Mouse (Mus musculus) regulatory T cell (primary cell): Measurements from ENCODE around the gene Fgfr2.

Experiments used
- in situ Hi-C: fragments of 300-600 bp; cut with MboI, MseI; formaldehyde crosslinking; loops from one replicate; pipeline ENCODE4 v1.15.1; 2025; ENCODE audit warnings: high pct_unique_total_duplicates

Gene Fgfr2

DNA sequence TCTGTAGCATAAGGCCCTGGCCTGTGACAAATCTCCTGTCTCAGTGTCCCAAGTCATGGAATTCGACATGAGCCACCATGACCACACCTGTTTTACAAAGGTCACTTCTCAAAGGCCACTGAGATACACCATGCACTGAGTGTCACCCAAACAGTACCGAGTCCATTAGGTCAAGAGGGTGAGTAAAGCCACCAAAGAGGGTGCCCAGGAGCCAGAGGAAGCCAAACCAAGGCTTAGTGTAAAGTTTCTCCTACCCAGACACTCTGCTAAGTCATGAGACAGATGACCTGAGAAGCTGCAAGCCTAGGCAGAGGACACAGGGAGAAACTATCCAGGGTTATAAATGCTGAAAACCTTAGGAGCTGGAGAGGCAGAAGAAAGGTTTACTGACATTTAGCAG lies 361.7 kb downstream of the Fgfr2 start:
- in situ Hi-C loops: loop anchor here (5.0 to 25.0 kb wide), 2 partner anchors 39 to 1199 kb away; partner anchors contain the start of gene Bub3

DNA sequence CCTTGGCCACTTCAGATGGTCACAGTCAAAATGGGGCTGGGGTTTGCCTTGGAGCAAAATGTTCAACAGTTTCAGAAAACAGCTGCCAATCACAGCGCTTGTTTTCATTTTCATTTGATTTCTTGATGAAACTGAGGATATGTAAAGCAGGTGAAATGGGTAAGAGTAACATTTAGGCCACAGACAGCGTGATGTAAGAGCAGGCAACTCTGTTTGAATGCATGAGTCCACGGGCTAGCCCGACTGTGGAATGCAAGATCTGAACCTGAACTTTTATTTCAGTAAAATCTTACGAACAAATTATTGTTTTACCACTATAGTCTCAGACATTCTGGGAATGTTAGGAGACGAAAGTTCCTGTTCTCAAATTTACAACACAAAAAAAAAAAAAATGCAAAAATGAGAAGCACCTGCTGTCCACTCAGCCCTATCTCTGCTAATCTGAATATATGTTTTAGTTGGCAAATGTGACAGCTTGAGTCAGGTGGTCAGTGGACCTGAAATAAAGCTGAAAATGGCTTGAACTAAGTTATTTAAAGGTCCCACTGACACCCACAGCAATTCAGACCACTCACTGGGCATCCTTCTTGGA lies 362.5 kb downstream of the Fgfr2 start:
- in situ Hi-C loops: loop anchor here (5.0 to 25.0 kb wide), 2 partner anchors 38 to 1198 kb away; partner anchors contain the start of gene Bub3

DNA sequence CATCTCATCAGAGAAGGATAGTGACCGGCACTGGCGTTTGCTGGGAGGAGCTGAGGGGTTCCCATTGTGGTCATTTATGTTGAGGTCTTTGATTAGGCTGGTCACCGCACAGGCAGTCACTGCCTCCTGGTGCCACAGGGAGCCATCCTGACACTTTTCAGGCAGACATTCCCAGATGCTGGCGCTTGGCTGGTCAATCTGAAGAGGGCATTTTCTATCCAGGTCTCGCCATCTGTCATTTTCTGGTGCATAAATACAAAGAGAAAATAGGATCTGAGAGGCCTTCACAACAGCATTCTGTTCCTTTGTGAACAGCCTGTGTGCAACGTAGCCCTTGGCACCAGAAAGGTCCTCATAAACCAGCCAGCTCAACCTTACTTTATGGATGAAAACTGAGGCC lies 363.2 kb downstream of the Fgfr2 start:
- in situ Hi-C loops: loop anchor here (5.0 to 25.0 kb wide), 2 partner anchors 38 to 1198 kb away; partner anchors contain the start of gene Bub3

DNA sequence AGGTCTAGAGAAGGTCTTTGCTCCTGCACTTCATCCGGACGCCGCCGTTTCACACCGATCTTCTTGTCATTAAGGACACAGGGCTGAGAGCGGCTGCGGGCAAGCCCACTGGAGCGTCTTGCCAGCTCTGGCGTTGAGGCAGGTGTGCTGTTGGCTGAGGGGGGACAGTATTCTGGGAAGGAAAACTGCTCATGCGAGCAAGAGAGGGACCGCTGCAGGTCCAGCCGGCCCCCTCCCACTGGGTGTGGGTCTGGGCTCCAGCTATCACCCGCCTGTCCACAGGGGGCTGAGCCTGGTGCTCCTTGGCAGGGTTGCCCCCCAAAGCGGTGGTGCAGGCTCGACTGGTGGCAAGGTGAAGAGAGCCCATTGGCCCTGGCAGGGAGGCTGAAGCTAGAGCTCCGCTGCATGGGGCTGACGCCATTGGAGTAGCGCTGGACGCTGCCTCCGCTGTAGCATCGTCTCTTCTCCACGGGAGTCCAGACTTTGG lies 363.7 kb downstream of the Fgfr2 start:
- in situ Hi-C loops: loop anchor here (25.0 kb wide), 1 partner anchor 1197 kb away; the partner anchor contains the start of gene Bub3

DNA sequence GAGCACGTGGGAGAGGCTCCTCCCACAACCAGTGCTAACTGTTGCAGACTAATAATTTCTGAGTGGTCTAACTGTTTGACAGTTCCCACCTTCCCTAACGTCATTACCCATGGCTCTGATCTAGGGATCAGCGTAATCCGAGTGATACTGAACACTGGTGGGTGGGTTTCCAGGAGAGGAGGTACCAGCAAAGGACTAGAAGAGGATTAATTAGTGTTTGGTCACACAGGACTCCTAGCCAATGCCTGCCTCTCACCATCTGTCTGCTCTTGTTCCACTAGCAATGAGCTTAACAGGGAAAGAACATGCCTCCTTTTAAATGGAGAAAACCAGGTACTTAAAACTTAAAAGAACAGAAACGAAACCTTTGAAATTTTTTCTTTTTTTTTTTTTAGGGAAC lies 364.3 kb downstream of the Fgfr2 start:
- in situ Hi-C loops: loop anchor here (25.0 kb wide), 1 partner anchor 1197 kb away; the partner anchor contains the start of gene Bub3

DNA sequence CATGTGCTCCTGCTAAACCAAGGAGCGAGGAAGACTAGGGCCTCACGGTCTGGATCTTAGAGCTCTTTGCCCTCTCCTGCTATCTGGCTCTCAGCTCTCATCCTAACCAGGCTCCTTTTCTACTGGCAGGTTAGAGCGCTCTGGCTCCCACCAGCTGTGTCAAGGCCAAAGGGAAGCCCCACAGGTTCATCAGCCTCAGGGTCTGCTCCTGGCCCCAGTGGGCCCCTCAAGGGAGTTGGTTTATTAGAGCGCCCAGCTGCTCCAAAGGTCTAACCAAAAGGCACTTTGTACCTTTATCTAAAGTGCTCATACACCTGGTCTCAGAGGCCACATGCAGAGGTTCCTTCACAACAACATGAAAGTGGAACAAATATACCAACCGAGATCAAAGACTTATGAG lies 366.8 kb downstream of the Fgfr2 start:
- in situ Hi-C loops: loop anchor here (25.0 kb wide), 1 partner anchor 1194 kb away; the partner anchor contains the start of gene Bub3

DNA sequence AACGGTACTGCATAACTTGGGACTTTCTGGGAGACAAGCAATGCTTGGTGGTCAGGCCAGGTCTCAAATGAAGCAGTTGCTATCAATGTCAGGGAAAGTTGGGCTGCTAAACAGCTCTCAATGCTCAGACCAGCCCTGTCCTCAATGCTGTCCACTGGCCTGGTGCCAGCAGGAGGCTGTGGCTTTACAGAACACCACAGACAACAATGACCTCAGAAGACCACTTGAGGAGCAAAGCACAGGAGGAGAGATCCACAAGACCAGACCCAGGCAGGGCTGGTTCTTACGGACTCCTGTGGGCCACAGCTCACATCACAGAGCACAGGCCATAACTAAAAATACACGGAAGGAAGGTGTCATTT lies 368.8 kb downstream of the Fgfr2 start:
- in situ Hi-C loops: loop anchor here (25.0 kb wide), 1 partner anchor 1192 kb away; the partner anchor contains the start of gene Bub3

DNA sequence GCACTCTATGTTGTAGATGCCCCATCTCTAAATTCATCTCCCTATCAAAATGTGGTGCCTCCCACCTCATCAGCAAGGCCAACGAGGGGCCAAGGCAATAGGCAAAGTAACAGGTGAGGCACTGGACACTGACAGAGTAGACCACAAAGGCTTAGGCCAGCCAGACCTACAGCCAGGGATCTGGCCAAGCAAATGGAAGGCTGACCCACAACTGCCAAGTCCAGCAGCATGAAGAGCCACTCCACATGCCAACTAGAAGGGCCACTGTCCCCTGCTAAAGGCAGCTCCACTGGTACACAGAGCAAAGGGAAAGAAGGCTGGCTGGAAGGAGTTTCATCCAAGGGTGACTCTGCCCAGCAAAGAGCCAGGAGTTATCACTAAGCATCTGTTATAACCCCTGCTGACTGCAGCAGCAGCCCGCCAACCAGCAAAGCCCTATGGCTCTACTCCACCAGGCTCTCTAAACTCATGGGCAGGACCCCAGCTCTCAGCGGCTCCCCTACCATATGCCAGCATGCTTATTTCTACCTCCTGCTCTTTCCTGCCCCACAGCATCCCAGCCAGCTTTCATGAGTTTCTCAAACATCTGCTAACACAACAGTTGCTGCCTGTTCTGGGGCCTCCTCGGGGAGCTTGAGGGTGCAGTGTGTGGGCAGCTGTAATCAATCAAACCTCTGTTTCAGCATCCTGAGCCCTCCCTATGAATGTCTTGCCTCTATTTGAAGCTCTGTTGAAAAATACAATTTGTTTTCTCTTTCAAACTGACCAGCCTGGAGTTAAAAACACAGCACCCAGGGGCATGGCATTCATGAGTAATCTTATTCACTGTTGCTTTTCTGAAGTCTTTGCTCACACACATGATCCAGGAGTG lies 369.4 kb downstream of the Fgfr2 start:
- in situ Hi-C loops: loop anchor here (25.0 kb wide), 1 partner anchor 1191 kb away; the partner anchor contains the start of gene Bub3

DNA sequence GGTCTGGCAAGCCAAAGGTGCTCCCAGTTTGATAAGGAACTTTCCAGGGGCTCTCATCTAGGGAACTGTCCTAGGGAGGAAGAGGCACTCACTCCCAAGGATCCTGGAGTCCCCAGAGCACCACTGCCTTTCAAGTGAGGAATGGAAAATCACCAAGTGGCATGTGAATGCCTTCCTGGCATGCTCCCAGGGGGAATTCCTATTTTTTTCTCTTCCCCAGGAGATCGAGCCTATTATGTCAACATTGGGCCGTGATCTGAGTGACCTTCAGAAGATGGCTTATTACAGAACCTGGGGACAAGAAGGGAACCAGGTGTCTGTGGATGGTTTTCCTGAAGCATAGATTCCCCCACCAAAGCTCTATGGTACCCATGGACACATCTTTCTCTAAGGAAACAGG lies 371.4 kb downstream of the Fgfr2 start:
- in situ Hi-C loops: loop anchor here (25.0 kb wide), 1 partner anchor 1189 kb away; the partner anchor contains the start of gene Bub3

DNA sequence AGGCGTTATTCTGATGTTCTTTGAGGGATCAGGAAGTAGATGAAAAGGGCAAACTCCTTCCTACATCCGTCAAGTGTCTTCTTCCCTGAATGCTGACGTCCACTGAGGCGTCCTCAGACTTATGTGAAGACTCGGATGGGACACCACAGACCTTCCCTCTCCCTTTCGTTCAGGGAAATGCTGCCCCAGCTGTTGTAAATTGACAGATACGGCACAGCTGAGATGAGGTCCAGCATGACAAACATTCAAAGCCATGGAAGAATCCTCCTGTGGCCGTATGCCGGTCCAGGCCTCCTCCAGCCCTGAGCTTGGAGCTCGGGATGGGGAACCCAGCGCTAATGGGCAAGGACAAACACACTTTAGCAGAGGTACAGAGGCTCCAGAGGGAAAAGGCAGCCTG lies 373.6 kb downstream of the Fgfr2 start:
- in situ Hi-C loops: no loop called here

DNA sequence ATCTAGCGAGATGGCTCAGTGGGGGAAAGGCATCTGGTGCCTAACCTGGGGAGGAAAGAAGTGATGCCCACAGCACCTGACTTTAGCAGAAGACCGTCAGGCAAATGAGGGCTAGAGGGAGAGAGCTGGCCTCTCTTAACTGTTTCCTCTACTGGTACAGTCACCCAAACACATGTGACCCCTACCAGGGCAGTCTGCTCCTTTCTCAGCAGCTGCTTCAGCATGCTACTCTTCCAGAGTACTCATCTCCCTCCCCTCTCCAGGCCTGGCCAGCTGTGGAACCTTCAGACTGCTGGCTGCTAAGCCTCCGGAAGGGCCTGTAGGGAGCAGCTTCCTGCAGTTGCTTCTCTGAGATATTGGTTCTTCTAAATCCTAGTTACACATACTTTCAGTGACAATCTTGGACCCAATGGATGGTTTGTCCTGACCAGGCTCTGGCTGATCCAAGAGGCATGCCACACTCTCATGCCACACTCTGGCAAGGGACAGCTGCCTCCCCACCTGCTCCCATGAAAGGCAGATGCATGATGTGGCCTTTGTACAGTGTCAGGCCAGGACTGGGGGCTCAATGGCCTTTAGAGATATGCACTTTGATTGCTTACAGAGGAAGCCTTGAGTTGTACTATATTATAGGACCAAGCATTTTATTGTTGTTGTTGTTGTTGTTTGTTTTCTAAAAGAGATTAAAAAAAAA lies 374.9 kb downstream of the Fgfr2 start:
- in situ Hi-C loops: no loop called here

DNA sequence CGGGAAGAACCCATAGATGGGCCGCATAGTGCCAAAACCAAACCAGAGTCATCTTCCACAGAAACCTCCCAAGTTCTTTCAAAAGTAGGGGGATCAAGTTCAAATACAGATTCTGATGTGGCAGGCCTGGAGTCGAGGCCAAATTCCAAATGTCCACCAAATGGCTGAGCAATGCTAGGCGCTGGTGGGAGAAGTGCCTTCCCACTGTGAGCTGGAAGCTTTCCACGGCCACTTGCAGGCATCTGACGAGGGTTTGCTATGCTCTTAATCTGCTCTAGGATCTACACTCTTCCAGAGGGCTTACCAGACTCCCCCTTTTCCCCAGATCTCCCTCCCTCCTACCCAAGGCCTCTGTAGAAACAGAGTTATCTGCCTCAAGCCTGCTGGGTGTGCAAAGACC lies 376.1 kb downstream of the Fgfr2 start:
- in situ Hi-C loops: no loop called here

DNA sequence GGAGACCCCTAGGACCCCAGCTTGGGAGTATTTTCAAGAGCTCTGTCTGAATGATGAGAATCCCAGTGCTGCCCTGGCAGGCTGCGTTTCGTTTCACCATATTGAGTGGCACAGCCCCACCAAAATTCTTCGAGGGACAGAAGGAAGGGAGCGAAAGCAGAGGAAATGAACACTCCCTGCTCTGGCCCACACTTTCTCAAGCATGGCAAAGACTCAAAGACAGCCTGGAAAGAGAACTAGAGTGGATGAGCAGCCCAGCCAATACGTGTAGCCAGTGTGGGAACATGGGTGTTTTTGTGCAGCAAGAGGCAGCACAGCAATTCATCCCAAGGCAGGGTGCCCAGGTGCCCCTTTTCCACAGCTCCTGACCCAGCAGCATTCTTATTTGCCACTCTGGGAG lies 380.2 kb downstream of the Fgfr2 start:
- in situ Hi-C loops: no loop called here

DNA sequence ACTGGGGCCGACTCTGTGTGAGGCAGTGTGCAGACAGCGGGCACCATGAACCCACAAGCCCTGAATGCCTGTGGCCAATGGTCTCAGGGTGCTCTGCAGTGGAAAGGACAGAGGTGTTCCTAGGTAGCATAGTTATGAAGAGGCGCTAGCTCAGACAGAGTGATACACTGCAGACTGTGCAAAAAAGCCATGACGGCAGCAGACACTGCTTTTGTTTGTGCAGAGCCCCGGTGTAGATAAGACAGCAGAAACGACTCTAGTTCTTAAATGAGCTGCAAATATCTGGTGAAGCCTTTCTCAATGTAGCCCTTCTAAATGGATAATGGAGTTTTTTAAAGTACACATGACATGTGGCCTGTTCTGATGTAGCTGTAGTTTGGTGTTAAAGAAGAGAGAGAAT lies 383.3 kb downstream of the Fgfr2 start:
- in situ Hi-C loops: loop anchor here (5.0 kb wide), 2 partner anchors 77 to 83 kb away; no protein-coding TSS in a partner anchor

DNA sequence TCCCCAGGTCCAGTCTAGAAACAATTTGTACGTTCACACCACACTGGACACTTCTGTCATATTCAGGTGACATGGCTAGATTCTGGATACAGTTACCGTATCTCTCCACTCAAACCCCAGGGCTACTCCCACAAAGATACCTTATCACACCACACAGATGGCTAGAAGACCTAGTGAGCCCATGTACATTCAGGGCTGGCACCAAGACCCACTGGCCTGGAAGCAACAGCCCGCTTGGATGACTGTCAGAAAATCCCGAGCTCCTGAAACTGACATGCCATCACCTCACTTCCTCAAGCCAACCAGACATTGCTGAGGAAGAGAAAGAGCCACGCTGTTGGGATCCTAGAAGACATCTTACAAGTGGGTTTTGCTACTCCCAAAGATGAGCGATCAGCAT lies 384.3 kb downstream of the Fgfr2 start:
- in situ Hi-C loops: loop anchor here (5.0 kb wide), 2 partner anchors 78 to 82 kb away; no protein-coding TSS in a partner anchor

DNA sequence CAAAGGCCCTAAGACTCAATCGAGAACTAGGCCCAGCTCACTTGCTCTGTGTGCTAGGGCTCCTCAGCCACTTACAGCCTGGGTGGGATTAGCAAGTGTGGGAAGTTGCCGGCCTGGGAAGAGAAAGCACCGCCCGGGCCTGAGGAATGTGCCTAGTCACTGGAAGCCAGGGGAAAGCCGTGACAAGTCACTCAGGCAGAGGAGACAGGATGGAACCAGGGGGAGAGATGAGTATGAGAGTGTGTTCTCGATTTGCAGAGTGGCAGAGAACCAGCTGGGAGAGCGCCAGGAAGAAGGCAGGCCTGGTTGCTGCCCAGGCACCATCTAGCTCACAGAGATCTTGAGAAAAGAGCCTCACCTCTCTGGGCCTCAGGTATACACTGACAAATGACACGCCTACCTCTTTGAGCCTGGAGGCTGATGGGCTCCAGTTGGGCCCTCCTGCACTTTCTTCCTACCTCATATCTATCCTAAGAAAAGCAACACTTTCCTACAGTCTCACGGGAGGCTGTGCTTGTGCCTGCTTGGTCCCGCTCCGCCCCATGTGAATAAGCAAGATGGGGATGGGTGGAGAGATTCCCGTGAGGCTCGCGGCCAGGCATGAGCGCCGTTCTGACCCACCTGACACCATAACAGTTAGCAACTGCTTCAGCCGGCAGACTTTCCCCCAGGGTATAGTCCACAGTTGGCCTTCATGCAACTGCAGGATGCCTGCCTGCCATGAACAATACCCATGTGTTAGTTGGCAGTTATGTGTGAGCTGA lies 386.9 kb downstream of the Fgfr2 start:
- in situ Hi-C loops: loop anchor here (5.0 kb wide), 2 partner anchors 79 to 81 kb away; no protein-coding TSS in a partner anchor

DNA sequence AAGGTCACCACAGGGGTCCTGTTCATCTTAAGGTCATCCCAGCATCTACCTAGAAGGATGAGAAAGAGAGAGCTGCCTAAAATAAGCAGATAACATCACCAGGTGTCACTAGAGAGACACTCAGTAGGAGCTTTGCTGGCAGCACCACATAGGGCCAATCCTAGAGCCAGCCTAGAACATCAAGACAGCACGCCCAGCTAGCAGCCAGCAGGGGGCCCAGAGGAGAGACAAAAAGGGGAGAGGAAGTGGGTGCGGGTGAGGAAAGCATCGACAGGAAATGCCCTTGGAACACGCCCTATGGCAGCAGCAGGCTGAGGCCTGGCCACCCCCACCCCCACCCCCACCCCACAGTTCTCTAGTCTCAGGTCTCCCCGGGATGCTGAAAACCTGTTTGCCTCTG lies 388.0 kb downstream of the Fgfr2 start:
- in situ Hi-C loops: loop anchor here (5.0 kb wide), 2 partner anchors 78 to 82 kb away; no protein-coding TSS in a partner anchor

DNA sequence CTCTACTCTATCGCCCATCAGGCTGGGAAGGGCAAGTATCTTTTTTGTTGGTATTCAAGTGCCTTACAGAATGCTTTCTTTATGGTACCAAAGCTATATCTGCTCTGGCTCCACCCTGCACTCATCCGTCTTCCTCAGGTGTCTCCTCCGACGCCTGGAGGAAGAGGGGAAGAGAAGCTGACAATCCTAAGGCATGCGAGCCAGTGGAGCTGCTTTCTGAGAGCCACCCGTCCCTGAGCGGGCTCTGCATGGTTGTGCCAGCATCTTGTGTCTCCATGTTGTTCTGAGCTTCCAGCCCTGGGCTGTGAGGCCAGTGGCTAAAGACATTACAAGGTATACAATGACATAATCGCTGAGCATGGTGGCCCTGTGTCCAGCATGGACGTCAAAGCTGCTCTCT lies 388.9 kb downstream of the Fgfr2 start:
- in situ Hi-C loops: no loop called here

DNA sequence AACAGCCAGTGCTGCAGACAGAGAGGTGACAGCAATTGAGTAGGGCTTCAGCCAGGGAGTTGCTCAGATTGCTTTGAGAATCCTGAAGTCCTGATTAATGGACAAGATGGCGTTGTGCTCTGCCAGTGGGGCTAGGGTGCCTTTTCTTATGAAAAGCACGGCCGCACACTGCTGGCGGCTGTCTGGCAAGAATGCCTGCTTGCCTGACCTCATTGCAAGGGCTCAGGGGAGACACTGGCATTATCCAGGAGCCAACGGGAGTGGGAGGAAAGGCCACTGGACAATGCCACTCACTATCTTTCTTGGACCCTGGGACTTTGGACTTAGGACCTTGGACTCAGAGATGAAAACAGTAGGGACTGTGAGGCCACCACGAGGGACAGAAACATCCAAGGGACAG lies 389.6 kb downstream of the Fgfr2 start:
- in situ Hi-C loops: no loop called here

DNA sequence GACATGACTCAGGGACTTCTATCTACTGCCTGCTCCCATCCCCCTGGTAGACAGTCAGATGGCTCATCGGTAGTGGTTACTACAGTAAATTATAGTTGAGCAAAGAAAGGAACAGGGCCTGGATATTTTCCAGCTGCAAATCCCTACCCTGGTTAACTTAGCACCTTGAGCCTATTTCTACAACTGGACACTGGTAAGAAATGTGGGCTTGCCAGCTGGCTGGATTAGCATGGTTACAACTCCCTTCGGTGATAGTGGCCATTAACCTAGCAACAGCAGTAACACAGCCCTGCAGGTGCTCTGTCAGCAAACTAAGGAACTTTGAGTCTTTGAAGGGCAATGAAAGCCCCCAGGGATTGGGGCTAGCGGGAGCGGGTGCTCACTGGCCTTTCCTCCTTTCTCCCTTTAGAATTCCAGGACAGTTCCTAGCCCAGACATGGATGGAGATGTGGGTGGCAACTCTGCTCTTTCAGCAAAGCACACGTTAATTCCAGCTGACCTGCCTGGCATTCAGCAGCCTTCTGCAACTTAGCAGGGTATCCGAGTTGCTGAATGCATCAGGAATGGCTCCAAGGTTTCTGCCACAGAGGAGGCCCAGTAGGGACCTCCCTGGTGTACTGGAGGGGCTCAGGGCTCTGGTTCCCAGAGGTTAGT lies 390.9 kb downstream of the Fgfr2 start:
- in situ Hi-C loops: no loop called here
